Mouse (Mus musculus) neural tube, embryonic 11.5 days (tissue): ENCODE measurements around the gene Map4k4. TPM values are rescaled to one million over a fixed set of nuclear protein-coding genes. Genes with fewer than 3 reads are reported as not detected.

Experiments
- ATAC-seq: fragments of 200-750 bp; cut with Nextera tagmentation; 2 replicates; pipeline ENCODE4 v1.8.0; 2017; ENCODE audit warnings: moderate number of reproducible peaks, mild to moderate bottlenecking, moderate TSS enrichment, moderate library complexity; ENCODE audit not compliant: insufficient read depth, low FRiP score, low TSS enrichment
- DNase-seq: peaks from one replicate; pipeline ENCODE4 v3.0.0-alpha.2; 2015; ENCODE audit warnings: low spot score
- H3K27ac ChIP-seq: fragments of 300-500 bp; sonication (generic); 2 replicates; pipeline ENCODE4 v1.5.1; 2014; ENCODE audit warnings: low read depth, mild to moderate bottlenecking, low read length
- H3K27me3 ChIP-seq: fragments of 300-500 bp; sonication (generic); 2 replicates; pipeline ENCODE4 v1.6.1; 2014; ENCODE audit warnings: mild to moderate bottlenecking, low read length, mixed read lengths; ENCODE audit not compliant: control insufficient read depth, insufficient read depth
- H3K36me3 ChIP-seq: fragments of 300-500 bp; sonication (generic); 2 replicates; pipeline ENCODE4 v1.6.1; 2014; ENCODE audit warnings: mild to moderate bottlenecking, low read length, moderate library complexity, mixed read lengths; ENCODE audit not compliant: control insufficient read depth, insufficient read depth
- H3K4me1 ChIP-seq: fragments of 300-500 bp; sonication (generic); 2 replicates; pipeline ENCODE4 v1.6.1; 2014; ENCODE audit warnings: low read length, mixed read lengths; ENCODE audit not compliant: control insufficient read depth, insufficient read depth
- H3K4me2 ChIP-seq: fragments of 300-500 bp; sonication (generic); 2 replicates; pipeline ENCODE4 v1.6.1; 2014; ENCODE audit warnings: low read depth, mild to moderate bottlenecking, moderate library complexity
- H3K4me3 ChIP-seq: fragments of 300-500 bp; sonication (generic); 2 replicates; pipeline ENCODE4 v1.5.1; 2014; ENCODE audit warnings: low read depth, low read length
- H3K9ac ChIP-seq: fragments of 300-500 bp; sonication (generic); 2 replicates; pipeline ENCODE4 v1.6.1; 2014; ENCODE audit warnings: mild to moderate bottlenecking, low read length
- H3K9me3 ChIP-seq: fragments of 300-500 bp; sonication (generic); 2 replicates; pipeline ENCODE4 v1.6.1; 2016; ENCODE audit warnings: low read length; ENCODE audit not compliant: control insufficient read depth
- WGBS: fragments of 180-500 bp; shearing (Covaris S2); extraction: QIAGEN DNeasy Blood & Tissue Kit; methylation state at CpG from one replicate; pipeline ENCODE4 v1.1.7; 2014; 5-methylcytosine and 5-hydroxymethylcytosine counted together
- polyA plus RNA-seq: library from polyadenylated mRNA; unstranded; fragments of >200 nt; fragmentation: Nextera tagmentation; extraction: Ambion mirVana; gene quantifications from 2 replicates; pipeline ENCODE4 v1.2.1, GENCODE M21; 2014

Map4k4 gene
- polyA plus RNA-seq, 1 experiment from 2014 or later = 39.4 TPM

- Histone ChIP-seq H3K4me1 (peaks cover 27% of the 10 kb centered on the region), H3K27me3 (no peaks in the 10 kb centered on the region), H3K9me3 (no peaks in the 10 kb centered on the region), H3K9ac (no peak overlapping the region), H3K27ac (no peak overlapping the region), H3K4me3 (no peak overlapping the region), H3K36me3 (peaks cover 6% of the 10 kb centered on the region; the same call in 1 of the 2 replicates), H3K4me2 (no peak overlapping the region)
- DNase-seq = no peak
- no peak for ATAC-seq
- 82% methylated on average over 3 of the region's 3 CpGs for WGBS
Observed at GRCm38 (mm10) chr1:39921996-39922395, 21.3 kb downstream of the Map4k4 start.

GRCm38 (mm10) chr1:39922714-39923113 is 22.0 kb downstream of the Map4k4 start:
- Histone ChIP-seq H3K9ac (no peak overlapping the region), H3K36me3 (peaks cover 6% of the 10 kb centered on the region; the same call in 1 of the 2 replicates), H3K27ac (no peak overlapping the region), H3K9me3 (no peaks in the 10 kb centered on the region), H3K4me2 (no peak overlapping the region), H3K27me3 (no peaks in the 10 kb centered on the region), H3K4me1 (peaks cover 27% of the 10 kb centered on the region), H3K4me3 (no peak overlapping the region)
- 55% methylated on average over 8 of the region's 8 CpGs for WGBS
- DNase-seq (no peak), ATAC-seq (no peak)

DNA sequence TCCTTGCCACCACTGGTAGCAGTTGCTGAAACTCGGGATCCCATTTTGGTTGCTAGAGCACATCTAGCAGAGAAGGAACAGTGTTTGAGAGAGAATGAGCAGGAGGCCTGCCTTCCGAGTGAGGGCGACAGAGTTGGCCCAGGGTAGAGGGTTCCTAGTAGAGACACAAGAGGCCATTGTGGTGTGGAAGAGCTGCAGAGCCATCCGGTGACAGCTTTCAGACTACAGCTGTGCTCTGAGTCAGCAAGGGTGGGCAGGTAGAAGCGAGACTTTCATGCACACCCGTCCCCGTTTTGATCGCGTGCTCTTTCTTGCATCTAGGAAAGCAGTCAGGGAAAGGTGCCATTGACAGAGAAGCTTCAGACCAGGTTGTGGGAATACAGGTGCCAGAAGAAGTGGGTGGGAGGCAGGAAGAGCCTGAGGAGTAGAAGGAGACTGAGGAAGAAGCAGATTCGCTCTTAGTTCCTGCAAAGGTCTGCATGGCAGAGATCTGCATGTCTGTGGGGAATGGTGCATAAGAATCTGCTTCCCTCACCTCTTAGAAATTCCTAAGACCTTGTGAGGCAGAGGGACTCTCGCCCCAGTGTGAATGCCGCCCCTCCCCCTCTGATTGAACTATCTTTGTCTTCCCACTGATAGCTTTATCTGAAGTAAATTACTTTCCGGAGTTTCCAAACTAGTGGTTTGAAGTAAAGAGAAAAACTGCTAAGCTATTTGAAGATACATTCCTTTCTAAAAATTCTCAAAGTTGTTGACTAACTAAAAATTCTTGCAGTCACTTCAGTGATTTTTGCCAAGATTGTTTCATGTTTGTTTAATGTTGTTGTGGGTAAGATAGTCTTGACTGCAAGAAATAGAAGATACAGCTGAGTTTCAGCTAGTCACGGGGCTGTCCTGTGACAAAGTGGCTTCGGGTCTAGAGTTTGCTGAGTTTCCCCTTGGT is 23.0 kb downstream of the Map4k4 start:
- no peak for DNase-seq
- no peak overlapping the region for H3K27ac ChIP-seq
- H3K4me3 ChIP-seq = no peak overlapping the region
- H3K9ac ChIP-seq = no peak overlapping the region
- peaks cover 6% of the 10 kb centered on the region; the same call in 1 of the 2 replicates for H3K36me3 ChIP-seq
- peaks cover 25% of the 10 kb centered on the region for H3K4me1 ChIP-seq
- no peaks in the 10 kb centered on the region for H3K27me3 ChIP-seq
- H3K9me3 ChIP-seq = no peaks in the 10 kb centered on the region
- 30% methylated on average over 15 of the region's 15 CpGs for WGBS
- ATAC-seq = no peak
- H3K4me2 ChIP-seq = no peak overlapping the region

- peaks cover 42% of the 10 kb centered on the region for H3K4me1 ChIP-seq
Observed at GRCm38 (mm10) chr1:39931055-39931454, 30.3 kb downstream of the Map4k4 start.

DNA sequence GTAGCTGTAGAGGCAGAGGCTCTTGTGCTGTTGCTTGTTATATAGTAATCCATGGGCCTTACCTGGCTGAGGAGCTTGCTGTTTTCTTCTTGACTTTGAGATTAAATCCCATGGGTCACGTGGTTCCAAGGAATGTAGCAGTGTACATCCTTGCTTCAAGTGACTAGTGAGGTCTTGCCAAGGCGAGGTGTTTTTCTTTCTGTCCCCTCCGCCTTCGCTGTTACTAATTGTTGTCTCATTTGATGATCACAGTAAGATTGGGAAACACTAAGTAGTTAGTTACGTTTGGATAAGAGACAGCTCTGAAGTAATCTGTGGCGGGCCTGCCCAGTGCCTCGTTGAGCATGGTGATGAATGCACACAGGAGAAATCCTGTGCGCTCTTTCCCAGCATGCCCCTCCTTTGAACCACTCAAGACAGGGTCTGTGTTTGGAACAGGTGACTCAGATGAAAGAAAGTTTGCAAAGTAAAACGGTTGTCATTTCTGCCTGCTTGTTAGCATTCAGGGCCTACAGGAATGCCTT is 31.6 kb downstream of the Map4k4 start:
- Histone ChIP-seq H3K9me3 (no peaks in the 10 kb centered on the region), H3K27ac (no peak overlapping the region), H3K4me3 (no peak overlapping the region), H3K9ac (no peak overlapping the region), H3K4me1 (peaks cover 44% of the 10 kb centered on the region), H3K36me3 (no peaks in the 10 kb centered on the region), H3K27me3 (no peaks in the 10 kb centered on the region), H3K4me2 (no peak overlapping the region)
- DNase-seq (no peak), ATAC-seq (no peak)
- 70% methylated on average over 9 of the region's 9 CpGs for WGBS

More at GRCm38 (mm10) chr1:39931055-39931454, 30.3 kb downstream of the Map4k4 start:
- Histone ChIP-seq H3K27ac (no peak overlapping the region), H3K36me3 (no peaks in the 10 kb centered on the region), H3K9ac (no peak overlapping the region), H3K27me3 (no peaks in the 10 kb centered on the region), H3K9me3 (no peaks in the 10 kb centered on the region), H3K4me2 (no peak overlapping the region), H3K4me3 (no peak overlapping the region)
- 67% methylated on average over 7 of the region's 7 CpGs for WGBS
- no peak for ATAC-seq
- DNase-seq = no peak

DNA sequence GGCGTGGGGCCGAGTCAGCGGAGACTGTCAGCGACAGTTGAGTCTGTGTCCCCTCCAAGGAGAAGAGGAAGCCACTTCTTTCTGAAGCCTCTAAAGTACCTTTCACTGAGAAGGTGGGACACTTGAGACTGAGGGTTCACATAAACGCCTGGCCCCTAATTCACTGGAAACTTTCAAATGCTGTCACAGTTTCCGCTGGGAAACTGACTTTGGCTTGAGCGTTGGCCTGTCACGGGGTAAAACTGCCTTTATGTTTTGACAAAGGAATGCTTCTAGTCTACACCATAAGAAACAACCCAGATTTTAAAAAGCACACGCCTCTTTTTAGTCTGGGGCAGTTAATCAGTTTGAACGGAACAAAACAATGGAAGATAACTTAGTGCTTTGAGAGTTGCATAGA is 32.2 kb downstream of the Map4k4 start:
- WGBS = 67% methylated on average over 10 of the region's 10 CpGs
- peaks cover 45% of the 10 kb centered on the region for H3K4me1 ChIP-seq
- H3K36me3 ChIP-seq = no peaks in the 10 kb centered on the region
- no peak overlapping the region for H3K4me2 ChIP-seq
- no peak overlapping the region for H3K27ac ChIP-seq
- DNase-seq = no peak
- H3K9ac ChIP-seq = no peak overlapping the region
- no peak for ATAC-seq
- H3K4me3 ChIP-seq = no peak overlapping the region
- no peaks in the 10 kb centered on the region for H3K9me3 ChIP-seq
- no peaks in the 10 kb centered on the region for H3K27me3 ChIP-seq

- no peaks in the 10 kb centered on the region for H3K9me3 ChIP-seq
- no peak for DNase-seq
- ATAC-seq = no peak
- WGBS = 21% methylated on average over 8 of the region's 8 CpGs
- H3K27ac ChIP-seq = no peak overlapping the region
- H3K27me3 ChIP-seq = no peaks in the 10 kb centered on the region
- H3K4me2 ChIP-seq = 0 out of 2 replicates have a peak overlapping the region, but pooled peaks have one; percentile 39
- peaks cover 38% of the 10 kb centered on the region for H3K4me1 ChIP-seq
- H3K9ac ChIP-seq = no peak overlapping the region
- no peak overlapping the region for H3K4me3 ChIP-seq
- no peaks in the 10 kb centered on the region for H3K36me3 ChIP-seq
Observed at GRCm38 (mm10) chr1:39934954-39935353, 34.2 kb downstream of the Map4k4 start.

- H3K9ac ChIP-seq = no peak overlapping the region
- peaks cover 38% of the 10 kb centered on the region for H3K4me1 ChIP-seq
- ATAC-seq (no peak), DNase-seq (no peak)
- WGBS = under 1% methylated on average over 9 of the region's 10 CpGs
- H3K4me3 ChIP-seq = peak overlapping the region; percentile 15; the same call in 1 of the 2 replicates
- H3K36me3 ChIP-seq = no peaks in the 10 kb centered on the region
- H3K9me3 ChIP-seq = no peaks in the 10 kb centered on the region
- peak overlapping the region; percentile 39 for H3K4me2 ChIP-seq
- H3K27ac ChIP-seq = no peak overlapping the region
- no peaks in the 10 kb centered on the region for H3K27me3 ChIP-seq
Observed at GRCm38 (mm10) chr1:39935616-39936015, 34.9 kb downstream of the Map4k4 start.
